Mouse (Mus musculus): ENCODE results near the gene Gm364. TPM values are rescaled to one million over a fixed set of nuclear protein-coding genes. Genes with fewer than 3 reads are reported as not detected.

The Gm364 gene
- polyA plus RNA-seq (2015; fragmentation: Nextera tagmentation; extraction: Ambion mirVana) = not detected in 2 replicates

GRCm38 (mm10) chrX:57408769-57409168 is at the start of gene Gm364:
Gene Gm364, plus strand, starts transcription at chrX:57409154.
- DNase-seq (ENCODE audit: low spot score) = no peak
- Histone ChIP-seq H3K4me1 (replicated peaks; ENCODE audit: control insufficient read depth, insufficient read depth) (no peaks in the 10 kb centered on the region), H3K4me2 (replicated peaks; ENCODE audit: low read depth) (no peak within 1 kb of the TSS), H3K36me3 (ENCODE audit: control insufficient read depth, insufficient read depth, low read length) (no peaks in the 10 kb centered on the region), H3K9ac (ENCODE audit: low read length) (no peak within 1 kb of the TSS), H3K27me3 (ENCODE audit: control insufficient read depth, insufficient read depth, low read length) (no peaks in the 10 kb centered on the region), H3K9me3 (ENCODE audit: control insufficient read depth, low read length) (no peaks in the 10 kb centered on the region), H3K4me3 (ENCODE audit: low read depth, low read length) (no peak within 1 kb of the TSS), H3K27ac (replicated peaks) (no peak within 1 kb of the TSS)
- ATAC-seq (ENCODE audit: low FRiP score, low TSS enrichment) = no peak
- WGBS = 92% methylated on average over 12 of the region's 12 CpGs
- TF ChIP-seq EP300 (optimal IDR thresholded peaks at IDR 0.05) = no peak
- TF ChIP-seq CTCF (IDR thresholded peaks at IDR 0.05; ENCODE audit: low read depth) = no peak

- no peak overlapping the region for H3K4me2 ChIP-seq (replicated peaks; ENCODE audit: low read depth)
- no peak overlapping the region for H3K27ac ChIP-seq (replicated peaks)
- H3K36me3 ChIP-seq (ENCODE audit: control insufficient read depth, insufficient read depth, low read length) = no peaks in the 10 kb centered on the region
- no peak for TF ChIP-seq EP300 (optimal IDR thresholded peaks at IDR 0.05)
- TF ChIP-seq CTCF (IDR thresholded peaks at IDR 0.05; ENCODE audit: low read depth) = no peak
- 63% methylated on average over 1 of the region's 1 CpGs for WGBS
- no peak for ATAC-seq (ENCODE audit: low FRiP score, low TSS enrichment)
- no peaks in the 10 kb centered on the region for H3K9me3 ChIP-seq (ENCODE audit: control insufficient read depth, low read length)
- no peak overlapping the region for H3K4me3 ChIP-seq (ENCODE audit: low read depth, low read length)
- no peaks in the 10 kb centered on the region for H3K4me1 ChIP-seq (replicated peaks; ENCODE audit: control insufficient read depth, insufficient read depth)
- no peak overlapping the region for H3K9ac ChIP-seq (ENCODE audit: low read length)
- H3K27me3 ChIP-seq (ENCODE audit: control insufficient read depth, insufficient read depth, low read length) = no peaks in the 10 kb centered on the region
- DNase-seq (ENCODE audit: low spot score) = no peak
These were observed 49.6 kb upstream of the Gm364 start for GRCm38 (mm10) chrX:57359316-57359715.

DNA sequence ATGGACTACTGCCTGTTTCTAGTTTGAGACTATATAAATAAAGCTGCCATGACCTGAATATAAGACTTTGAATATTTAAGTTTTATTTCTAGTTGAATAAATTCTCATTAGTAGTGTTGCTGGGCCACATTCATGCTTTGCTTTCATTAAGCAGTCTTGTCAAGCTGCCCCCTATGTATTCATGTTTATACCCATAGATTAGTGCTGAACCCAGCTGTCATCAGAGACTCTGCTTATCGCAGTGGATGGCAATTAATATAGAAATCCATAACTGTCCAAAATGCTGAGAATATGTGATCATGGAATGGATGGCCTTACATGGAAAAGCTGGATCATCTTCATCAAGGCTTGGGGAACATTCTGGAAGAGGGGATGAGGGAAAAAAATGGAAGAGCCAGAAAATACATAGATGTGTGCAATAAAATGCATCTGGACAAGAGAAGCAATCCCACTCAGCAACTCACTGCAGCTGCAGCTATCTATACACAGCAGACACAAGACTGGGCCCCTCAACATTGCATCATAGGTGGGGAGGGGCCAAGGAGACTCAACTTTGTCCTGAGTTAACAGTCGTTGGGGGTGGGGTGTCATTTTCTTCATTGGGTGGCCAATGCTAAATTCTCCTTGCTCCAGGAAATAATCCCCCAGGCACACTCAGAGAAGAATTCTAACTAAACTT is 43.9 kb upstream of the Gm364 start:
- Histone ChIP-seq H3K4me1 (replicated peaks; ENCODE audit: control insufficient read depth, insufficient read depth) (no peaks in the 10 kb centered on the region), H3K4me2 (replicated peaks; ENCODE audit: low read depth) (no peak overlapping the region), H3K4me3 (ENCODE audit: low read depth, low read length) (no peak overlapping the region), H3K9me3 (ENCODE audit: control insufficient read depth, low read length) (no peaks in the 10 kb centered on the region), H3K9ac (ENCODE audit: low read length) (no peak overlapping the region), H3K27me3 (ENCODE audit: control insufficient read depth, insufficient read depth, low read length) (no peaks in the 10 kb centered on the region), H3K27ac (replicated peaks) (no peak overlapping the region), H3K36me3 (ENCODE audit: control insufficient read depth, insufficient read depth, low read length) (no peaks in the 10 kb centered on the region)
- no peak for DNase-seq (ENCODE audit: low spot score)
- TF ChIP-seq EP300 (optimal IDR thresholded peaks at IDR 0.05) (no peak), CTCF (IDR thresholded peaks at IDR 0.05; ENCODE audit: low read depth) (no peak)
- WGBS = 50% methylated on average over 2 of the region's 2 CpGs
- no peak for ATAC-seq (ENCODE audit: low FRiP score, low TSS enrichment)

- ATAC-seq (ENCODE audit: low FRiP score, low TSS enrichment) (no peak), DNase-seq (ENCODE audit: low spot score) (no peak)
- H3K9ac ChIP-seq (ENCODE audit: low read length) = no peak overlapping the region
- no peaks in the 10 kb centered on the region for H3K9me3 ChIP-seq (ENCODE audit: control insufficient read depth, low read length)
- no peak overlapping the region for H3K27ac ChIP-seq (replicated peaks)
- no peak overlapping the region for H3K4me3 ChIP-seq (ENCODE audit: low read depth, low read length)
- no peaks in the 10 kb centered on the region for H3K27me3 ChIP-seq (ENCODE audit: control insufficient read depth, insufficient read depth, low read length)
- no peak overlapping the region for H3K4me2 ChIP-seq (replicated peaks; ENCODE audit: low read depth)
- no peaks in the 10 kb centered on the region for H3K36me3 ChIP-seq (ENCODE audit: control insufficient read depth, insufficient read depth, low read length)
- H3K4me1 ChIP-seq (replicated peaks; ENCODE audit: control insufficient read depth, insufficient read depth) = no peaks in the 10 kb centered on the region
- 76% methylated on average over 4 of the region's 4 CpGs for WGBS
- TF ChIP-seq EP300 (optimal IDR thresholded peaks at IDR 0.05) (no peak), CTCF (IDR thresholded peaks at IDR 0.05; ENCODE audit: low read depth) (no peak)
These were observed 36.0 kb upstream of the Gm364 start for GRCm38 (mm10) chrX:57372965-57373364.

DNA sequence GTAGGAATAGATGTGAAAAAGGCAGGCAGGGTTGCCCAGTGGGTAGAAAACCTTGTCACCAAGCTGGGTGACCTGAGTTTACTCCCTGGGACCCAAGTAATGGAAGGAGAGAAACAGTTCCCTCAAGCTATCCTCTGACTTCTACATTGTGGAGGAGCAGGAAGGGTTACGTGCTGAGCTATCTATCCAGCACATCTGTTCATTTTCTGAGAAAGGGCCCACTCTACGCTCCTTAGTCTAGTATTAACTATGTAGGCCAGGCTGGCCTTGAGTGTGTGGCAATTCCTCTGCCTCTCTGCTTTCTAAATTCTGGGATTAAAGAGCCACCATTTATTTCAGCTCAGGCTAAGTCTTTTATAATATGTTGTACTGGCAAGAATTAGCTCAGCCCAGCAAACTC is 35.4 kb upstream of the Gm364 start:
- Histone ChIP-seq H3K27ac (replicated peaks) (no peak overlapping the region), H3K4me2 (replicated peaks; ENCODE audit: low read depth) (no peak overlapping the region), H3K27me3 (ENCODE audit: control insufficient read depth, insufficient read depth, low read length) (no peaks in the 10 kb centered on the region), H3K9me3 (ENCODE audit: control insufficient read depth, low read length) (no peaks in the 10 kb centered on the region), H3K4me1 (replicated peaks; ENCODE audit: control insufficient read depth, insufficient read depth) (no peaks in the 10 kb centered on the region), H3K36me3 (ENCODE audit: control insufficient read depth, insufficient read depth, low read length) (no peaks in the 10 kb centered on the region), H3K4me3 (ENCODE audit: low read depth, low read length) (no peak overlapping the region), H3K9ac (ENCODE audit: low read length) (no peak overlapping the region)
- DNase-seq (ENCODE audit: low spot score) (no peak), ATAC-seq (ENCODE audit: low FRiP score, low TSS enrichment) (no peak)
- TF ChIP-seq CTCF (IDR thresholded peaks at IDR 0.05; ENCODE audit: low read depth) = no peak
- no peak for TF ChIP-seq EP300 (optimal IDR thresholded peaks at IDR 0.05)
- WGBS = 89% methylated on average over 2 of the region's 2 CpGs

GRCm38 (mm10) chrX:57374029-57374428 is 34.9 kb upstream of the Gm364 start:
- no peak for TF ChIP-seq EP300 (optimal IDR thresholded peaks at IDR 0.05)
- TF ChIP-seq CTCF (IDR thresholded peaks at IDR 0.05; ENCODE audit: low read depth) = no peak
- no peak for ATAC-seq (ENCODE audit: low FRiP score, low TSS enrichment)
- Histone ChIP-seq H3K36me3 (ENCODE audit: control insufficient read depth, insufficient read depth, low read length) (no peaks in the 10 kb centered on the region), H3K27ac (replicated peaks) (no peak overlapping the region), H3K4me2 (replicated peaks; ENCODE audit: low read depth) (no peak overlapping the region), H3K4me3 (ENCODE audit: low read depth, low read length) (no peak overlapping the region), H3K9ac (ENCODE audit: low read length) (no peak overlapping the region), H3K4me1 (replicated peaks; ENCODE audit: control insufficient read depth, insufficient read depth) (no peaks in the 10 kb centered on the region), H3K27me3 (ENCODE audit: control insufficient read depth, insufficient read depth, low read length) (no peaks in the 10 kb centered on the region), H3K9me3 (ENCODE audit: control insufficient read depth, low read length) (no peaks in the 10 kb centered on the region)
- 76% methylated on average over 2 of the region's 2 CpGs for WGBS
- no peak for DNase-seq (ENCODE audit: low spot score)
